Mouse (Mus musculus): ENCODE measurements at regions not wholly inside any gene's neighbourhood (a gene's known extent, or its start where the extent isn't known, plus 50 kb on each side); places are given as distances from the start of the nearest gene placed in this dataset.
"Not testable (repeated sequence)": the region's sequence is repeated elsewhere in the genome, so short reads cannot be mapped to it uniquely, and the experiment has no call there.

GRCm38 (mm10) chr19:54116829-54117228 lies 72.9 kb downstream of the Adra2a start:
- DNase-seq (ENCODE audit: low spot score, missing footprints) (peak; percentile 62), ATAC-seq (ENCODE audit: low FRiP score) (no peak)
- no peak overlapping the region for H3K9ac ChIP-seq (ENCODE audit: low read length)
- no peaks in the 10 kb centered on the region for H3K4me1 ChIP-seq (ENCODE audit: control insufficient read depth, insufficient read depth, low read length)
- H3K4me2 ChIP-seq = no peak overlapping the region
- 84% methylated on average over 4 of the region's 4 CpGs for WGBS
- H3K27me3 ChIP-seq (ENCODE audit: control insufficient read depth, insufficient read depth, low read length) = no peaks in the 10 kb centered on the region; the same call in 1 of the 2 replicates
- no peak overlapping the region for H3K27ac ChIP-seq (ENCODE audit: low read depth, low read length)
- H3K9me3 ChIP-seq (ENCODE audit: control insufficient read depth, low read length) = no peaks in the 10 kb centered on the region
- H3K4me3 ChIP-seq (ENCODE audit: low read depth, low read length) = no peak overlapping the region
- no peaks in the 10 kb centered on the region for H3K36me3 ChIP-seq (ENCODE audit: control insufficient read depth, insufficient read depth, low read length)

- no peak for ATAC-seq (ENCODE audit: low FRiP score)
- 86% methylated on average over 11 of the region's 11 CpGs for WGBS
Measured at GRCm38 (mm10) chr19:54117676-54118075, 73.7 kb downstream of the Adra2a start.

GRCm38 (mm10) chr19:54123586-54123985 lies 79.6 kb downstream of the Adra2a start:
- no peak for ATAC-seq (ENCODE audit: low FRiP score)
- no peaks in the 10 kb centered on the region; the same call in 1 of the 2 replicates for H3K4me1 ChIP-seq (ENCODE audit: control insufficient read depth, insufficient read depth, low read length)
- no peaks in the 10 kb centered on the region for H3K36me3 ChIP-seq (ENCODE audit: control insufficient read depth, insufficient read depth, low read length)
- H3K27ac ChIP-seq (ENCODE audit: low read depth, low read length) = no peak overlapping the region
- H3K4me2 ChIP-seq = no peak overlapping the region
- H3K9me3 ChIP-seq (ENCODE audit: control insufficient read depth, low read length) = no peaks in the 10 kb centered on the region
- H3K4me3 ChIP-seq (ENCODE audit: low read depth, low read length) = no peak overlapping the region
- H3K27me3 ChIP-seq (ENCODE audit: control insufficient read depth, insufficient read depth, low read length) = no peaks in the 10 kb centered on the region
- 77% methylated on average over 9 of the region's 9 CpGs for WGBS
- no peak overlapping the region for H3K9ac ChIP-seq (ENCODE audit: low read length)
- no peak for DNase-seq (ENCODE audit: low spot score, missing footprints)

More at GRCm38 (mm10) chr19:54117676-54118075, 73.7 kb downstream of the Adra2a start:
- H3K36me3 ChIP-seq (ENCODE audit: control insufficient read depth, insufficient read depth, low read length) = no peaks in the 10 kb centered on the region
- no peaks in the 10 kb centered on the region for H3K4me1 ChIP-seq (ENCODE audit: control insufficient read depth, insufficient read depth, low read length)
- no peaks in the 10 kb centered on the region; the same call in 1 of the 2 replicates for H3K27me3 ChIP-seq (ENCODE audit: control insufficient read depth, insufficient read depth, low read length)
- H3K27ac ChIP-seq (ENCODE audit: low read depth, low read length) = no peak overlapping the region
- H3K4me2 ChIP-seq = no peak overlapping the region
- DNase-seq (ENCODE audit: low spot score, missing footprints) = peak; percentile 78
- no peak overlapping the region for H3K9ac ChIP-seq (ENCODE audit: low read length)
- H3K4me3 ChIP-seq (ENCODE audit: low read depth, low read length) = no peak overlapping the region
- H3K9me3 ChIP-seq (ENCODE audit: control insufficient read depth, low read length) = no peaks in the 10 kb centered on the region

GRCm38 (mm10) chr19:54151766-54152165 lies 107.8 kb downstream of the Adra2a start:
- H3K36me3 ChIP-seq (ENCODE audit: control insufficient read depth, insufficient read depth, low read length); H3K9ac ChIP-seq (ENCODE audit: low read length); H3K4me1 ChIP-seq (ENCODE audit: control insufficient read depth, insufficient read depth, low read length); H3K27me3 ChIP-seq (ENCODE audit: control insufficient read depth, insufficient read depth, low read length); H3K4me3 ChIP-seq (ENCODE audit: low read depth, low read length); H3K9me3 ChIP-seq (ENCODE audit: control insufficient read depth, low read length); DNase-seq (ENCODE audit: low spot score, missing footprints); ATAC-seq (ENCODE audit: low FRiP score); H3K4me2 ChIP-seq; H3K27ac ChIP-seq (ENCODE audit: low read depth, low read length): not testable (repeated sequence)
- 93% methylated on average over 1 of the region's 1 CpGs for WGBS

GRCm38 (mm10) chr19:54154400-54154799 lies 110.4 kb downstream of the Adra2a start:
- Histone ChIP-seq H3K27me3 (ENCODE audit: control insufficient read depth, insufficient read depth, low read length) (no peaks in the 10 kb centered on the region), H3K36me3 (ENCODE audit: control insufficient read depth, insufficient read depth, low read length) (no peaks in the 10 kb centered on the region), H3K9me3 (ENCODE audit: control insufficient read depth, low read length) (no peaks in the 10 kb centered on the region), H3K4me3 (ENCODE audit: low read depth, low read length) (no peak overlapping the region), H3K4me2 (no peak overlapping the region), H3K4me1 (ENCODE audit: control insufficient read depth, insufficient read depth, low read length) (no peaks in the 10 kb centered on the region), H3K9ac (ENCODE audit: low read length) (no peak overlapping the region), H3K27ac (ENCODE audit: low read depth, low read length) (no peak overlapping the region)
- ATAC-seq (ENCODE audit: low FRiP score) (no peak), DNase-seq (ENCODE audit: low spot score, missing footprints) (no peak)
- 84% methylated on average over 4 of the region's 4 CpGs for WGBS

GRCm38 (mm10) chr19:54170361-54170760 lies 126.4 kb downstream of the Adra2a start:
- no peaks in the 10 kb centered on the region for H3K27me3 ChIP-seq (ENCODE audit: control insufficient read depth, insufficient read depth, low read length)
- WGBS = 50% methylated on average over 2 of the region's 2 CpGs
- no peak for ATAC-seq (ENCODE audit: low FRiP score)

GRCm38 (mm10) chr19:54174090-54175055 lies 130.4 kb downstream of the Adra2a start:
- Histone ChIP-seq H3K4me2 (no peak overlapping the region), H3K36me3 (ENCODE audit: control insufficient read depth, insufficient read depth, low read length) (no peaks in the 10 kb centered on the region), H3K27ac (ENCODE audit: low read depth, low read length) (no peak overlapping the region), H3K4me3 (ENCODE audit: low read depth, low read length) (no peak overlapping the region), H3K9ac (ENCODE audit: low read length) (no peak overlapping the region), H3K4me1 (ENCODE audit: control insufficient read depth, insufficient read depth, low read length) (no peaks in the 10 kb centered on the region), H3K27me3 (ENCODE audit: control insufficient read depth, insufficient read depth, low read length) (no peaks in the 10 kb centered on the region), H3K9me3 (ENCODE audit: control insufficient read depth, low read length) (no peaks in the 10 kb centered on the region)
- no peak for ATAC-seq (ENCODE audit: low FRiP score)
- WGBS = 91% methylated on average over 14 of the region's 14 CpGs
- no peak for DNase-seq (ENCODE audit: low spot score, missing footprints)

More at GRCm38 (mm10) chr19:54170361-54170760, 126.4 kb downstream of the Adra2a start:
- no peaks in the 10 kb centered on the region for H3K4me1 ChIP-seq (ENCODE audit: control insufficient read depth, insufficient read depth, low read length)
- no peak overlapping the region for H3K27ac ChIP-seq (ENCODE audit: low read depth, low read length)
- no peak overlapping the region for H3K4me2 ChIP-seq
- H3K9ac ChIP-seq (ENCODE audit: low read length) = no peak overlapping the region
- no peaks in the 10 kb centered on the region for H3K9me3 ChIP-seq (ENCODE audit: control insufficient read depth, low read length)
- DNase-seq (ENCODE audit: low spot score, missing footprints) = no peak
- no peak overlapping the region for H3K4me3 ChIP-seq (ENCODE audit: low read depth, low read length)
- no peaks in the 10 kb centered on the region for H3K36me3 ChIP-seq (ENCODE audit: control insufficient read depth, insufficient read depth, low read length)

GRCm38 (mm10) chr19:54175766-54176165 lies 131.8 kb downstream of the Adra2a start:
- ATAC-seq (ENCODE audit: low FRiP score) (no peak), DNase-seq (ENCODE audit: low spot score, missing footprints) (no peak)
- no peak overlapping the region for H3K27ac ChIP-seq (ENCODE audit: low read depth, low read length)
- no peaks in the 10 kb centered on the region for H3K4me1 ChIP-seq (ENCODE audit: control insufficient read depth, insufficient read depth, low read length)
- H3K9me3 ChIP-seq (ENCODE audit: control insufficient read depth, low read length) = no peaks in the 10 kb centered on the region
- H3K4me2 ChIP-seq = no peak overlapping the region
- H3K27me3 ChIP-seq (ENCODE audit: control insufficient read depth, insufficient read depth, low read length) = no peaks in the 10 kb centered on the region
- no peaks in the 10 kb centered on the region for H3K36me3 ChIP-seq (ENCODE audit: control insufficient read depth, insufficient read depth, low read length)
- WGBS = 43% methylated on average over 7 of the region's 7 CpGs
- no peak overlapping the region for H3K4me3 ChIP-seq (ENCODE audit: low read depth, low read length)
- H3K9ac ChIP-seq (ENCODE audit: low read length) = no peak overlapping the region

- no peak for DNase-seq (ENCODE audit: low spot score, missing footprints)
- no peak for ATAC-seq (ENCODE audit: low FRiP score)
- WGBS = 84% methylated on average over 6 of the region's 6 CpGs
Measured at GRCm38 (mm10) chr19:54177491-54177890, 133.5 kb downstream of the Adra2a start.

More at GRCm38 (mm10) chr19:54177491-54177890, 133.5 kb downstream of the Adra2a start:
- Histone ChIP-seq H3K4me1 (ENCODE audit: control insufficient read depth, insufficient read depth, low read length) (no peaks in the 10 kb centered on the region), H3K9me3 (ENCODE audit: control insufficient read depth, low read length) (no peaks in the 10 kb centered on the region), H3K36me3 (ENCODE audit: control insufficient read depth, insufficient read depth, low read length) (no peaks in the 10 kb centered on the region), H3K4me2 (no peak overlapping the region), H3K27me3 (ENCODE audit: control insufficient read depth, insufficient read depth, low read length) (no peaks in the 10 kb centered on the region), H3K4me3 (ENCODE audit: low read depth, low read length) (no peak overlapping the region), H3K9ac (ENCODE audit: low read length) (no peak overlapping the region), H3K27ac (ENCODE audit: low read depth, low read length) (no peak overlapping the region)
